Mouse (Mus musculus) myocyte (in vitro differentiated cells): ENCODE measurements around the gene Pptc7. TPM values are rescaled to one million over a fixed set of nuclear protein-coding genes. Genes with fewer than 3 reads are reported as not detected.

Experiments used
- H3K27me3 ChIP-seq: one replicate; pipeline ENCODE4 v1.6.1; 2011; ENCODE audit not compliant: control insufficient read depth, insufficient read depth, insufficient read length
- H3K36me3 ChIP-seq: one replicate; pipeline ENCODE4 v1.6.1; 2011; ENCODE audit not compliant: control insufficient read depth, insufficient read depth
- H3K4me2 ChIP-seq: one replicate; pipeline ENCODE4 v1.6.1; 2011; ENCODE audit warnings: low read depth, control low read depth
- H3K4me3 ChIP-seq: one replicate; pipeline ENCODE4 v1.5.1; 2011; ENCODE audit warnings: mild to moderate bottlenecking, control low read depth, moderate library complexity
- H3K79me2 ChIP-seq: one replicate; pipeline ENCODE4 v1.6.1; 2011; ENCODE audit not compliant: control insufficient read depth, insufficient read depth
- H3ac ChIP-seq: one replicate; pipeline ENCODE4 v1.6.1; 2011; ENCODE audit not compliant: control insufficient read depth, insufficient read length
- CEBPB ChIP-seq: IDR thresholded peaks from 2 replicates; pipeline ENCODE4 v1.6.1; 2011; ENCODE audit warnings: mild to moderate bottlenecking, moderate library complexity; ENCODE audit not compliant: poor library complexity, insufficient read depth, severe bottlenecking
- E2F4 ChIP-seq: IDR thresholded peaks from one replicate; pipeline ENCODE4 v1.6.1; 2011; ENCODE audit warnings: mild to moderate bottlenecking, control low read depth, moderate library complexity; ENCODE audit not compliant: insufficient read depth
- MAX ChIP-seq: IDR thresholded peaks from one replicate; pipeline ENCODE4 v1.6.1; 2011; ENCODE audit warnings: low read depth, mild to moderate bottlenecking, control low read depth
- MYOD1 ChIP-seq, 3 experiments: IDR thresholded peaks; one replicate each; pipeline ENCODE4 v1.6.1; 2011; ENCODE audit warnings: control low read depth in 2 of 3, low read depth in 2 of 3, mild to moderate bottlenecking in 2 of 3, moderate library complexity in 1 of 3; ENCODE audit not compliant: insufficient read length in 2 of 3, control insufficient read depth in 1 of 3
- MYOG ChIP-seq, 3 experiments: IDR thresholded peaks; one replicate each; pipeline ENCODE4 v1.6.1; 2011; ENCODE audit warnings: control low read depth in 2 of 3, low read depth in 2 of 3, mild to moderate bottlenecking in 2 of 3; ENCODE audit not compliant: insufficient read length in 2 of 3, control insufficient read depth in 1 of 3, insufficient read depth in 1 of 3
- POLR2A ChIP-seq: IDR thresholded peaks from one replicate; pipeline ENCODE4 v1.6.1; 2011; ENCODE audit warnings: low read depth, mild to moderate bottlenecking, control low read depth, moderate library complexity; ENCODE audit not compliant: insufficient read length
- POLR2AphosphoS2 ChIP-seq: IDR thresholded peaks from one replicate; pipeline ENCODE4 v1.6.1; 2011; ENCODE audit warnings: low read depth, control low read depth; ENCODE audit not compliant: insufficient read length
- REST ChIP-seq: IDR thresholded peaks from one replicate; pipeline ENCODE4 v1.6.1; 2011; ENCODE audit warnings: mild to moderate bottlenecking, control low read depth, moderate library complexity; ENCODE audit not compliant: insufficient read depth, insufficient read length
- SRF ChIP-seq: IDR thresholded peaks from one replicate; pipeline ENCODE4 v1.6.1; 2011; ENCODE audit warnings: low read depth; ENCODE audit not compliant: control insufficient read depth, insufficient read length
- TCF12 ChIP-seq: IDR thresholded peaks from one replicate; pipeline ENCODE4 v1.6.1; 2011; ENCODE audit warnings: mild to moderate bottlenecking, control low read depth; ENCODE audit not compliant: poor library complexity, insufficient read depth, severe bottlenecking
- TCF3 ChIP-seq: IDR thresholded peaks from one replicate; pipeline ENCODE4 v1.6.1; 2011; ENCODE audit warnings: low read depth, control low read depth; ENCODE audit not compliant: insufficient read length
- USF1 ChIP-seq: IDR thresholded peaks from one replicate; pipeline ENCODE4 v1.6.1; 2011; ENCODE audit warnings: low read depth, mild to moderate bottlenecking, control low read depth, moderate library complexity
- polyA plus RNA-seq: library from polyadenylated mRNA; unstranded; fragments of >200 nt; fragmentation: generic; extraction: Trizol; gene quantifications from one replicate; pipeline ENCODE4 v1.2.1, GENCODE M21; 2012; ENCODE audit warnings: missing spikeins

The Pptc7 gene
- polyA plus RNA-seq, 1 experiment, result 6.2 TPM

DNA sequence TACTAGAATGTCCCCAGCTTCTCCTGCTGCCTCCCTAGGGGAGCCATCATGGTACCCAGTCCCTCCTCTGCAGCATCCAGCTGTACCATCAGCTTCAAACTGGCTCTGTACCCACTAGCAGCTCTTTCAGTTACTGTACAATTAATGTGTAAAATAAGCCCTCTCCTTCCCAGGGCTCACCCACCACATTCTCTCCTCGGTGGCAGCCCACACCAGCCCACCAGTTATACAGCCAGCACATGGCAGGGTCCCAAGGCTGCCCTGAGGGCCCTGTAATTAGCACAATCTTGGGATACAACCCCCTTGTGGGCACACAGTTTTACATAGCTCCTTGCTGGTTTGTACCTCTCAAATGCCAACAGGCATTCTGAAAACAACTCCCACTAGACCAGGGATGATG lies 43.2 kb upstream of the Pptc7 start:
- peaks cover 16% of the 10 kb centered on the region for H3K27me3 ChIP-seq
- H3ac ChIP-seq, result no peak overlapping the region
- TF ChIP-seq TCF12 (no peak), REST (no peak), MAX (no peak), MYOD1 (IDR thresholded peaks at IDR 0.05; ENCODE audit: control insufficient read depth in 1 of 3, insufficient read length in 2 of 3, low read depth in 2 of 3) (no peak), POLR2A (no peak), POLR2AphosphoS2 (no peak), CEBPB (no peak), SRF (no peak), USF1 (no peak), MYOG (IDR thresholded peaks at IDR 0.05; ENCODE audit: control insufficient read depth in 1 of 3, insufficient read depth in 1 of 3, insufficient read length in 2 of 3, low read depth in 2 of 3) (no peak), E2F4 (no peak), TCF3 (no peak)
- no peak overlapping the region for H3K4me3 ChIP-seq
- H3K4me2 ChIP-seq, result no peak overlapping the region
- no peaks in the 10 kb centered on the region for H3K79me2 ChIP-seq
- no peaks in the 10 kb centered on the region for H3K36me3 ChIP-seq

DNA sequence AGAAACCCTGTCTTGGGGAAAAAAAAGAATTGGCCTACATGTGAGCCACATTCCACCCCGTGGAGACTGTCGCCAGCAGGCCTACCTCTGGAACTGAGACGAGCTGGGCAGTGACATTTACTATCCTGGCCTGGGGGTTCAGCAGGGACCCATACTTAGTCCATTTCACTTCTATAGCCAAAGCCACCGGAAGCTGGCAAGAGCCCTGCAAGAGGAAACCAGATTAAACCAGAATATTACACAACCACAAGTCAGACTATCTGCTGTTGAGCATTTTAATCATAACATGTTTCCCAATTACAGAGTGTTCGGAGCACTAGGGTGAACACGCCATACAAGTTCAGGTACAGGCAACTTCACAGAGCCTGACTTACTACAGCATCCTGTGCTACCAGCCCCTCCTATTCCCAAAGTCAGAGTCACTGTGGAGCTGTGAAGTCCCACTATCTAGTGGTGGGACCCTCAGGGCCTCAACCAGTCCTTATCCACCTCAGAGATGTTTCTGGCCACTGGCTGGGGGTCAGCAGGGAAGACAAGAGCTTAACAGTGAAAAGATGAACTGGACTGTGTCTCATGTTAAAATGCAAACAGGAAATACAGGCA lies 41.5 kb upstream of the Pptc7 start:
- H3K27me3 ChIP-seq, result peaks cover under 1% of the 10 kb centered on the region
- H3K36me3 ChIP-seq, result no peaks in the 10 kb centered on the region
- no peak overlapping the region for H3K4me3 ChIP-seq
- no peak for TF ChIP-seq MAX
- TF ChIP-seq MYOD1 (IDR thresholded peaks at IDR 0.05; ENCODE audit: control insufficient read depth in 1 of 3, insufficient read length in 2 of 3, low read depth in 2 of 3), result no peak
- no peak for TF ChIP-seq TCF3
- TF ChIP-seq POLR2A, result no peak
- no peak for TF ChIP-seq SRF
- no peak for TF ChIP-seq TCF12
- no peak for TF ChIP-seq CEBPB
- no peak for TF ChIP-seq REST
- no peak for TF ChIP-seq E2F4
- TF ChIP-seq POLR2AphosphoS2, result no peak
- H3K4me2 ChIP-seq, result no peak overlapping the region
- no peaks in the 10 kb centered on the region for H3K79me2 ChIP-seq
- no peak overlapping the region for H3ac ChIP-seq

DNA sequence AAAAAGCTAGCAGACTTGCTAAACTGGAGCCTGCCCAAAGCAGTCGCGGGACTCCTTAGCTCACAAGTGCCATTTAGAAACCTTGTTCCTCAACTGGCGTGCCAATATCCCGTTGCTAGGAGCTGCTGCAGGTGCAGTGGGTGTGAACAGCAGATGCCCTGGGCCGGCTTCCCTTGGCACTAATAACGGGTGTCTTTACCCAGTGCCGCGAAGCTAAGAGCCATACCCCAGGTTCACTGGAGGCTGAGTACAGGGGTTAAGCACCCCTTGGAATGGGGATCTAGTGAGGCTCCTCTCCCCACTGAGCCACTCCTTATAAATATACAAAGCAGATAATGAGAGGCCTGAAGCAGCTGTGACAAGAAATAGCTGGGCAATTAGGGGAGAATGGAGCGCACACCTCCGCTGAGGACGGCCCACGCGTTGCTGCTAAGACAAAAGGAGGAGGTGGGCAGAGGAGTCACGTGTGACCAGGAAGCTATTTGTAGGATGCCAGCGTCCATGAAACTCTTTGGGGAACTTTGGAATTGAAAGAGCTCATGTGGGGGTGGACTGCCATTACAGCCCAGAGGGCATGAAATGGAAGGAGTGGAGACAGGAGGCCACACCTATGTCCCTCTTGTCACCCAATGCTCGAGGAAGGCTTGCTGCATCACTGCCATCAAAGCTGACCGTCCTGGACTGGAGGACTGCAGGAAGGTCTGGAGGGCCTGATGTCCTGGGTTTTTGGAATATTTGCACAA lies 40.2 kb upstream of the Pptc7 start:
- no peaks in the 10 kb centered on the region for H3K36me3 ChIP-seq
- H3K4me2 ChIP-seq, result no peak overlapping the region
- no peak for TF ChIP-seq MAX
- TF ChIP-seq TCF12, result no peak
- TF ChIP-seq E2F4, result no peak
- no peak for TF ChIP-seq MYOD1 (IDR thresholded peaks at IDR 0.05; ENCODE audit: control insufficient read depth in 1 of 3, insufficient read length in 2 of 3, low read depth in 2 of 3)
- no peak for TF ChIP-seq REST
- no peak for TF ChIP-seq USF1
- TF ChIP-seq SRF, result no peak
- no peak for TF ChIP-seq POLR2AphosphoS2
- no peak for TF ChIP-seq TCF3
- no peak for TF ChIP-seq POLR2A
- TF ChIP-seq CEBPB, result no peak
- no peak for TF ChIP-seq MYOG (IDR thresholded peaks at IDR 0.05; ENCODE audit: control insufficient read depth in 1 of 3, insufficient read depth in 1 of 3, insufficient read length in 2 of 3, low read depth in 2 of 3)
- no peak overlapping the region for H3K4me3 ChIP-seq
- H3ac ChIP-seq, result no peak overlapping the region
- no peaks in the 10 kb centered on the region for H3K79me2 ChIP-seq
- no peaks in the 10 kb centered on the region for H3K27me3 ChIP-seq

DNA sequence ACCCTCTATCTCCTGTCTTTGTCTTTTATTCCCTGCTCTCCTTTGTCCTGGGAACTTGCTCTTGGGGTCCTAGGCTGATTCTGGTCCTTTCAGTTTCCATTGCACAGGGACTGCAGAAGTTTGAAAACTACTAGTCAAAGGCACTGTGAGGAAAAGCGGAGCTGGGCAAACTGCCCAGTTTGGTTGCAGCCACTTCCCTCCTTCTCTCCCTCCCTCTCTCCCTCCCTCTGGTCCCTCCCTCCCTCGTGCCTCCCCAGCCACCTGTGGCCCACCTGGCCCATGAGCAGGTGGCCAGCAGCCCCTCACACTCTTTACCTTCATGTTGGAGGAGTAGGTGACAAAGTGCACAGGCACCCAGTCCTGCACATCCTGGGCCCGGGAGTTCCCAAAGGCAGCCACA lies 39.0 kb upstream of the Pptc7 start:
- H3K27me3 ChIP-seq, result no peaks in the 10 kb centered on the region
- no peak overlapping the region for H3K4me3 ChIP-seq
- H3K36me3 ChIP-seq, result no peaks in the 10 kb centered on the region
- no peaks in the 10 kb centered on the region for H3K79me2 ChIP-seq
- TF ChIP-seq REST (no peak), CEBPB (no peak), MYOD1 (IDR thresholded peaks at IDR 0.05; ENCODE audit: control insufficient read depth in 1 of 3, insufficient read length in 2 of 3, low read depth in 2 of 3) (no peak), SRF (no peak), TCF12 (no peak), TCF3 (no peak), E2F4 (no peak)
- H3ac ChIP-seq, result no peak overlapping the region
- no peak overlapping the region for H3K4me2 ChIP-seq
